Comparison of ENCODE assay signal across 12 mouse cellular contexts in genomic region chr9:77930860-77931184, GRCm38 (mm10). TPM values are rescaled to one million over a fixed set of nuclear protein-coding genes. Genes with fewer than 3 reads are reported as not detected.
DNase-seq lines count a peak whose midpoint lies in the region; ATAC-seq lines count a peak whose summit lies in the region.
"Had no signal": no experiment of that assay in that cellular context is flagged by ENCODE, and none has a peak within 500 bp of the region (broad histone marks: within the 10 kb centered on the region; RNA-seq: fewer than 3 reads in every experiment).

No protein-coding gene starts in this region.

- WGBS in heart, embryonic 16.5 days: 12% methylated on average over 4 of the region's 4 CpGs
- 66% methylated on average over 4 of the region's 4 CpGs for WGBS in midbrain, embryonic 11.5 days
- WGBS in midbrain, embryonic 10.5 days: 63% methylated on average over 4 of the region's 4 CpGs
- WGBS in embryonic facial prominence, embryonic 14.5 days: 52% methylated on average over 4 of the region's 4 CpGs
- 37% methylated on average over 4 of the region's 4 CpGs for WGBS in neural tube, embryonic 15.5 days

- no peak overlapping the region for H3K4me3 ChIP-seq in heart, embryonic 16.5 days (ENCODE audit: low read length)
- H3K4me3 ChIP-seq in midbrain, embryonic 11.5 days (ENCODE audit: low read depth, low read length): no peak overlapping the region
- no peak overlapping the region for H3K4me3 ChIP-seq in midbrain, embryonic 10.5 days
- no peak overlapping the region for H3K4me3 ChIP-seq in embryonic facial prominence, embryonic 14.5 days (ENCODE audit: low read depth, low read length)
- H3K4me3 ChIP-seq in neural tube, embryonic 15.5 days (replicated peaks): no peak overlapping the region
- H3K4me3 ChIP-seq: forebrain, embryonic 15.5 days; liver, embryonic 13.5 days had no signal

- intact Hi-C loops in heart, postnatal 14 days (cut with DNase I): no loop called here

- no peak overlapping the region for H3K9ac ChIP-seq in heart, embryonic 16.5 days (ENCODE audit: low read length)
- no peak overlapping the region for H3K9ac ChIP-seq in midbrain, embryonic 11.5 days (ENCODE audit: low read length)
- peak overlapping the region; percentile 25; the same call in 1 of the 2 replicates for H3K9ac ChIP-seq in embryonic facial prominence, embryonic 14.5 days (ENCODE audit: low read depth, low read length)
- no peak overlapping the region for H3K9ac ChIP-seq in neural tube, embryonic 15.5 days (replicated peaks)
- H3K9ac ChIP-seq: liver, embryonic 13.5 days had no signal

- no peak overlapping the region for H3K4me2 ChIP-seq in heart, embryonic 16.5 days (ENCODE audit: low read depth, low read length)
- H3K4me2 ChIP-seq in midbrain, embryonic 11.5 days: no peak overlapping the region
- no peak overlapping the region for H3K4me2 ChIP-seq in embryonic facial prominence, embryonic 14.5 days (ENCODE audit: low read depth, low read length)
- H3K4me2 ChIP-seq in neural tube, embryonic 15.5 days: no peak overlapping the region
- H3K4me2 ChIP-seq: forebrain, embryonic 15.5 days; liver, embryonic 13.5 days had no signal

- DNase-seq in heart, postnatal 14 days: no peak
- no peak for DNase-seq in midbrain, embryonic 11.5 days (ENCODE audit: low spot score, missing footprints)
- no peak for DNase-seq in midbrain, embryonic 10.5 days (ENCODE audit: low spot score)
- DNase-seq in embryonic facial prominence, embryonic 14.5 days (ENCODE audit: low spot score): no peak
- no peak for DNase-seq in urinary bladder, postnatal 36 days (ENCODE audit: low spot score in 2 of 2)
- DNase-seq: embryo, embryonic 11 days; kidney, adult 9 months; liver, embryonic 13.5 days had no signal

- no peaks in the 10 kb centered on the region for H3K36me3 ChIP-seq in heart, embryonic 16.5 days (ENCODE audit: control insufficient read depth, insufficient read depth)
- H3K36me3 ChIP-seq in midbrain, embryonic 11.5 days (ENCODE audit: control insufficient read depth, insufficient read depth, low read length): no peaks in the 10 kb centered on the region
- H3K36me3 ChIP-seq in midbrain, embryonic 10.5 days: peaks cover 5% of the 10 kb centered on the region; the same call in 1 of the 2 replicates
- no peaks in the 10 kb centered on the region for H3K36me3 ChIP-seq in embryonic facial prominence, embryonic 14.5 days (ENCODE audit: control insufficient read depth, insufficient read depth, low read length)
- no peaks in the 10 kb centered on the region for H3K36me3 ChIP-seq in neural tube, embryonic 15.5 days
- H3K36me3 ChIP-seq: forebrain, embryonic 15.5 days; liver, embryonic 13.5 days had no signal

- H3K4me1 ChIP-seq in heart, embryonic 16.5 days (ENCODE audit: control insufficient read depth, insufficient read depth, low read length): peaks cover 46% of the 10 kb centered on the region
- peaks cover 10% of the 10 kb centered on the region for H3K4me1 ChIP-seq in midbrain, embryonic 11.5 days (ENCODE audit: control insufficient read depth, insufficient read depth, low read length)
- peaks cover 53% of the 10 kb centered on the region for H3K4me1 ChIP-seq in midbrain, embryonic 10.5 days
- H3K4me1 ChIP-seq in embryonic facial prominence, embryonic 14.5 days (ENCODE audit: control insufficient read depth, insufficient read depth, low read length): peaks cover 30% of the 10 kb centered on the region
- H3K4me1 ChIP-seq in neural tube, embryonic 15.5 days: peaks cover 18% of the 10 kb centered on the region

- H3K27me3 ChIP-seq in heart, embryonic 16.5 days (ENCODE audit: control insufficient read depth, insufficient read depth, low read length): no peaks in the 10 kb centered on the region
- H3K27me3 ChIP-seq in midbrain, embryonic 11.5 days (ENCODE audit: control insufficient read depth, insufficient read depth, low read length): no peaks in the 10 kb centered on the region
- H3K27me3 ChIP-seq in midbrain, embryonic 10.5 days (ENCODE audit: low read depth, poor library complexity, severe bottlenecking): no peaks in the 10 kb centered on the region
- no peaks in the 10 kb centered on the region for H3K27me3 ChIP-seq in embryonic facial prominence, embryonic 14.5 days (replicated peaks; ENCODE audit: control insufficient read depth, insufficient read depth, low read length)
- no peaks in the 10 kb centered on the region for H3K27me3 ChIP-seq in neural tube, embryonic 15.5 days (replicated peaks)
- H3K27me3 ChIP-seq: forebrain, embryonic 15.5 days; liver, embryonic 13.5 days had no signal

- H3K27ac ChIP-seq in heart, embryonic 16.5 days (ENCODE audit: low read length): no peak overlapping the region
- 0 out of 2 replicates have a peak overlapping the region, but pooled peaks have one; percentile 8 for H3K27ac ChIP-seq in midbrain, embryonic 11.5 days (ENCODE audit: low read depth, low read length)
- H3K27ac ChIP-seq in midbrain, embryonic 10.5 days (replicated peaks): no peak overlapping the region
- H3K27ac ChIP-seq in embryonic facial prominence, embryonic 14.5 days (replicated peaks; ENCODE audit: low read depth, low read length): no peak overlapping the region
- H3K27ac ChIP-seq in neural tube, embryonic 15.5 days (replicated peaks): no peak overlapping the region
- H3K27ac ChIP-seq: forebrain, embryonic 15.5 days; liver, embryonic 13.5 days had no signal

- peak; percentile 50; the same call in 1 of the 2 replicates for ATAC-seq in heart, embryonic 16.5 days (replicated peaks; ENCODE audit: extremely low read depth, insufficient read depth, low FRiP score)
- no peak for ATAC-seq in midbrain, embryonic 11.5 days (ENCODE audit: low FRiP score)
- no peak for ATAC-seq in embryonic facial prominence, embryonic 14.5 days (ENCODE audit: low read depth)
- ATAC-seq in neural tube, embryonic 15.5 days (ENCODE audit: low FRiP score): peak; percentile 23; the same call in 1 of the 2 replicates
- ATAC-seq in erythroid progenitor cell, adult 5-6 weeks (replicated peaks; ENCODE audit: low FRiP score, poor library complexity, severe bottlenecking): no peak
- ATAC-seq: forebrain, embryonic 15.5 days had no signal

- no peaks in the 10 kb centered on the region for H3K9me3 ChIP-seq in heart, embryonic 16.5 days (replicated peaks; ENCODE audit: control insufficient read depth, low read length)
- H3K9me3 ChIP-seq in midbrain, embryonic 11.5 days (ENCODE audit: control insufficient read depth, low read length): no peaks in the 10 kb centered on the region
- no peaks in the 10 kb centered on the region for H3K9me3 ChIP-seq in midbrain, embryonic 10.5 days (replicated peaks)
- no peaks in the 10 kb centered on the region for H3K9me3 ChIP-seq in embryonic facial prominence, embryonic 14.5 days (ENCODE audit: control insufficient read depth, low read length)
- no peaks in the 10 kb centered on the region for H3K9me3 ChIP-seq in neural tube, embryonic 15.5 days (replicated peaks)
- H3K9me3 ChIP-seq: forebrain, embryonic 15.5 days; liver, embryonic 13.5 days had no signal

RNA-seq across cellular contexts. Expression of gene Elovl5, which starts 13.7 kb away (rescaled TPM):
- 62.2 and 67.3 TPM in 2 replicates for polyA plus RNA-seq in heart, embryonic 16.5 days (2015; fragmentation: Nextera tagmentation; extraction: Ambion mirVana)
- 10 to 100 TPM; 44.9 to 54.1 TPM for total RNA-seq in heart, postnatal 14 days (2021)
- 98.2 and 105 TPM in 2 replicates for polyA plus RNA-seq in midbrain, embryonic 11.5 days (2014; fragmentation: Nextera tagmentation; extraction: Ambion mirVana)
- polyA plus RNA-seq in midbrain, embryonic 10.5 days (2016; fragmentation: Nextera tagmentation; extraction: Ambion mirVana): 97.0 and 102 TPM in 2 replicates
- 73.0 and 74.2 TPM in 2 replicates for polyA plus RNA-seq in embryonic facial prominence, embryonic 14.5 days (2014; fragmentation: Nextera tagmentation; extraction: Ambion mirVana)
- polyA plus RNA-seq in neural tube, embryonic 15.5 days (2015; fragmentation: Nextera tagmentation; extraction: Ambion mirVana): 61.8 and 70.4 TPM in 2 replicates
- total RNA-seq in erythroid progenitor cell, adult 5-6 weeks (2015; ENCODE audit: low replicate concordance): 10.5 and 16.2 TPM in 2 replicates
- total RNA-seq in erythroid progenitor cell, adult 5-6 weeks (2017; ENCODE audit: low replicate concordance): 10.4 and 10.9 TPM in 2 replicates

Comparison
In these comparisons a context has a peak if more than half of its experiments do, and no peak if none do; other contexts are left out.
1. ATAC-seq: peak in heart, embryonic 16.5 days (single experiment) and neural tube, embryonic 15.5 days (single experiment); none in midbrain, embryonic 11.5 days (single experiment), embryonic facial prominence, embryonic 14.5 days (single experiment) and erythroid progenitor cell, adult 5-6 weeks (single experiment).